Mouse (Mus musculus) ES-E14 (cell line): ENCODE data around the gene Cela3b. TPM values are rescaled to one million over a fixed set of nuclear protein-coding genes. Genes with fewer than 3 reads are reported as not detected.

Experiments used
- DNase-seq: peaks from one replicate; pipeline ENCODE4 v3.0.0-alpha.2; 2013; ENCODE audit warnings: low read depth, low spot score
- H3K27ac ChIP-seq: 2 replicates; pipeline ENCODE4 v1.5.1; 2012; ENCODE audit warnings: low read depth, mild to moderate bottlenecking, low read length, moderate library complexity, mixed read lengths; ENCODE audit not compliant: poor library complexity, insufficient read depth, severe bottlenecking
- H3K36me3 ChIP-seq: 2 replicates; pipeline ENCODE4 v1.6.1; 2012; ENCODE audit warnings: mild to moderate bottlenecking, low read length, moderate library complexity, mixed read lengths; ENCODE audit not compliant: control insufficient read depth, poor library complexity, insufficient read depth, severe bottlenecking
- H3K4me1 ChIP-seq, 2 experiments: fragments of 150-350 bp in 1 of 2; sonication (generic) in 1 of 2; 2 replicates each; pipeline ENCODE4 v1.6.1; 2012; ENCODE audit warnings: low read length in 2 of 2, mild to moderate bottlenecking in 1 of 2, mixed read lengths in 1 of 2; ENCODE audit not compliant: control insufficient read depth in 2 of 2, insufficient read depth in 2 of 2, poor library complexity in 1 of 2
- H3K4me3 ChIP-seq, 2 experiments: fragments of 150-350 bp in 1 of 2; sonication (generic) in 1 of 2; 2 replicates each; pipeline ENCODE4 v1.5.1; 2012; ENCODE audit warnings: low read length in 2 of 2, low read depth in 1 of 2, mild to moderate bottlenecking in 1 of 2, mixed read lengths in 1 of 2; ENCODE audit not compliant: insufficient read depth in 1 of 2, poor library complexity in 1 of 2, severe bottlenecking in 1 of 2
- H3K9ac ChIP-seq: 2 replicates; pipeline ENCODE4 v1.6.1; 2012; ENCODE audit warnings: low read depth, mild to moderate bottlenecking, low read length, mixed read lengths; ENCODE audit not compliant: poor library complexity, insufficient read depth, severe bottlenecking
- H3K9me3 ChIP-seq: fragments of 150-350 bp; sonication (generic); 2 replicates; pipeline ENCODE4 v1.6.1; 2012; ENCODE audit warnings: low read depth, mild to moderate bottlenecking, low read length; ENCODE audit not compliant: control insufficient read depth, insufficient read depth
- CHD2 ChIP-seq: IDR thresholded peaks from 2 replicates; pipeline ENCODE4 v1.6.1; 2014; ENCODE audit warnings: mild to moderate bottlenecking, low read depth, low read length, inconsistent platforms
- HCFC1 ChIP-seq: IDR thresholded peaks from 2 replicates; pipeline ENCODE4 v1.6.1; 2012; ENCODE audit warnings: low read length, inconsistent platforms, borderline replicate concordance; ENCODE audit not compliant: insufficient read depth
- MAFK ChIP-seq: IDR thresholded peaks from 2 replicates; pipeline ENCODE4 v1.6.1; 2014; ENCODE audit warnings: mild to moderate bottlenecking, low read depth, low read length, inconsistent platforms; ENCODE audit not compliant: insufficient read depth
- ZC3H11A ChIP-seq: IDR thresholded peaks from 2 replicates; pipeline ENCODE4 v1.6.1; 2012; ENCODE audit warnings: low read depth, mild to moderate bottlenecking, inconsistent platforms, low read length, borderline replicate concordance
- ZNF384 ChIP-seq: IDR thresholded peaks from 2 replicates; pipeline ENCODE4 v1.6.1; 2012; ENCODE audit warnings: low read depth, low read length, inconsistent platforms
- in situ Hi-C, 2 experiments: fragments of 600-800 bp; cut with MboI; formaldehyde crosslinking; loops; one replicate each; pipeline ENCODE4 v1.15.1; 2025; ENCODE audit warnings: low sequenced_read_pairs in 2 of 2, inconsistent platforms in 1 of 2; ENCODE audit not compliant: unreplicated experiment in 2 of 2
- total RNA-seq: library from RNA; depleted of rRNA; stranded (reverse); fragments of 300-350 nt; gene quantifications from 2 replicates; pipeline ENCODE4 v1.2.3, GENCODE M21; 2012

Cela3b gene
- total RNA-seq, 1 experiment, result not detected

DNA sequence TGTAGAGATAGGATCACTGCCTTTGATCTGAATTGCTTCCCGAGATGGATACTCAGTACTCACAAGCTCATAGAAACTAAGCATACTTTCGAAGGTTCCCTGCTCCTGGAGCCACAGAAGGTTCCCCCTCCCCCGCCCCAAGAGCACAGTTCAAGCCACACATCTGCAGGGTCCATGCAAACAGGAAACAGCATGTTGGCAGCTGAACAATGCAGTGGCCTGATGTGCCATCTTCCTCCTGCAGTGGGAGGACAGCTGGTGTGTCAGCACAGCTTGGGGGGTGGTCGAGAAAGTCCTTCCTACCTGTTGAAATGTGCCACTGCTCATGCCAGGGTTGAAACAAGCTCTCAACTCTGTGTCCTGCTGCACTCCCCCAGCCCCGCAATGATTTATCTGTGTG, 28.5 kb upstream of the Cela3b start:
- Histone ChIP-seq H3K4me3 (no peak overlapping the region), H3K27ac (no peak overlapping the region), H3K9me3 (no peaks in the 10 kb centered on the region), H3K9ac (no peak overlapping the region), H3K36me3 (no peaks in the 10 kb centered on the region), H3K4me1 (peaks cover 12 to 33% of the 10 kb centered on the region in 2 experiments; a peak in 3 of 4 replicates)
- TF ChIP-seq ZNF384, result no peak
- TF ChIP-seq CHD2, result no peak
- no peak for TF ChIP-seq ZC3H11A
- in situ Hi-C loops, result no loop called here
- no peak for DNase-seq

DNA sequence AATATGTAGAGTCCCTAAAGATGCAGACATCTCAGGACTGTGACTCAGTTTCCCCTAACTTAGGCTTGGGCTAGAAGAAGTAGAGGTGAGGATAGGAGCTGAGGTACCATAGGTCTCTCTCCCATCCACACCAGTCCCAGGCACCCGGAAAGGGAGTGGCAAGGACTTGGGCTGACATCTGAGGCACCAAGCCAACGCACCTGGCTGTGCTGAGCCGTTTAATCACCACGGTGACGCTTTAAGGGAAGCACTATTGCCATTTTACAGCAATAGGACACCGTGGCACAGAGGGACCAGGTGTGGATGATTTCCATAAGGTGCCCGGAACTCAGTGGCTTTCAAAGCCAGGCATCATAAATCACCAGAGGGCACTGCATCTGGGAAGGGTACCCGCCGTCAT, 28.0 kb upstream of the Cela3b start:
- peaks cover 12 to 37% of the 10 kb centered on the region in 2 experiments; a peak in 3 of 4 replicates for H3K4me1 ChIP-seq
- H3K9ac ChIP-seq, result no peak overlapping the region
- no peak overlapping the region for H3K27ac ChIP-seq
- H3K36me3 ChIP-seq, result no peaks in the 10 kb centered on the region
- in situ Hi-C loops, result no loop called here
- no peak for DNase-seq
- TF ChIP-seq HCFC1 (no peak), ZC3H11A (no peak), MAFK (no peak), CHD2 (no peak), ZNF384 (no peak)
- H3K4me3 ChIP-seq, result no peak overlapping the region
- H3K9me3 ChIP-seq, result no peaks in the 10 kb centered on the region

DNA sequence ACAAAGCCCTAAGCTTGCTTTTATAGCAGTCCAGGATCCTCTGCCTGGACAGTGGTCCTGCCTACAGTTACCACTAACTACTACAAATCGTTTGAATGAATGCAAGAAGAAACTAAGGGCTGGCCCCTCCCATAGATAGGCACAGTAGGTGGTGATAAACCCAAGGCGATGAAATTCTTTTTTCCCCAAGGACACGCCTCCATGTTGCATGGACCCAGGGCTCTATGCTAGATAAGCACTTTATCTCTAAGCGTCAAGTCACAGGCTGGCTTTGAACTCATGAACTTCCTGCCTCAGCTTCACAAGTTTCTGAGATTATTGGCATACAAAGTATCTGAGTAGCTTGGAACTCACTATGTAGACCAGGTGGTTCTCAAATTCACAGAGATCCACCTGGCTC, 27.0 kb upstream of the Cela3b start:
- Histone ChIP-seq H3K4me1 (peaks cover 10 to 41% of the 10 kb centered on the region in 2 experiments; a peak in 3 of 4 replicates), H3K4me3 (no peak overlapping the region), H3K9me3 (no peaks in the 10 kb centered on the region), H3K9ac (no peak overlapping the region), H3K36me3 (no peaks in the 10 kb centered on the region), H3K27ac (no peak overlapping the region)
- no peak for DNase-seq
- in situ Hi-C loops, result no loop called here
- TF ChIP-seq MAFK, result no peak
- TF ChIP-seq ZC3H11A, result no peak
- no peak for TF ChIP-seq ZNF384
- no peak for TF ChIP-seq HCFC1
- TF ChIP-seq CHD2, result no peak

DNA sequence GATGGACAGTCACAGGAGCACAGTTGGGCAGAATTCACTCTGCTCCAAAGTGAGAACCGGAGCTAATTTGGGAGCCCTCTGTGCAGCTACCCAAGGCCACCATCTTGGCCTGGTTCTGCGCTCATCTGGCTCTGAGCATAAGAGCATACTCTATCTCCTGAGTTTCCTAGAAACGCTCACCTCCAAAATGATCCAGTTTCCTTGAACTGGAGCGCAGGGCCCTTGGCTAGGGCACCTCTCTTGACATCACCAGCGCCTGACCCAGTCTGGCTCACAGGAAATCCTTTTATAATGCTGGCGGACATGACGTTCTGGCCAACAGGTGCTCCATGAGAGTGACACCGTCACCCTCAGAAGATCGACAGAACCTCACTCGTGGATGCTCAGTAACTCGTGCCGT, 26.2 kb upstream of the Cela3b start:
- Histone ChIP-seq H3K27ac (no peak overlapping the region), H3K4me1 (peaks cover 5 to 36% of the 10 kb centered on the region in 2 experiments; a peak in 3 of 4 replicates)

DNA sequence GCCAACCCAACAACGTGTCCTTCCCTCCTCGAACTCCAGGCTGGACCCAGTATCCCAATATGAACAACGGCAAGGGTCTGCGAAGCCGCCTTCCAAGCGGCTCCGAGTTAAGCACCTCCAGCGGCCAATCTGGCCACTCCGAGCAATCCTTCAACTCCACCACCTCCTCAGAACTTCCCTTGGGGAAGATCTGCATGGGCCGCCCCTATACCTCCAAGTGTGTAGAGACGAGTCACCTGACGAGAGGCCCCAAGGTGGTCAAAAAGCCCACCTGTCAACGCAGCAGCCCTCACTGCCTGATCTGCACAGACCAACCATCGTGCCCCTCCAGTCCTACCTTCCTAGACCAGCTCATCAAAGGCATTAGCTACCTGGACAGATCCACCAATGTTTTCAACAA, 24.2 kb upstream of the Cela3b start:
- H3K36me3 ChIP-seq, result no peaks in the 10 kb centered on the region
- DNase-seq, result no peak
- H3K9ac ChIP-seq, result no peak overlapping the region
- in situ Hi-C loops, result no loop called here
- H3K9me3 ChIP-seq, result no peaks in the 10 kb centered on the region
- TF ChIP-seq CHD2, result no peak
- H3K27ac ChIP-seq, result no peak overlapping the region
- peaks cover under 1 to 28% of the 10 kb centered on the region in 2 experiments; a peak in 3 of 4 replicates for H3K4me1 ChIP-seq
- H3K4me3 ChIP-seq, result 0 out of 4 replicates have a peak overlapping the region, but pooled peaks of 1 of the 2 experiments have one; percentile 2

More for the DNA sequence above, 26.2 kb upstream of the Cela3b start:
- no peak for TF ChIP-seq ZC3H11A
- TF ChIP-seq CHD2, result no peak
- no peak for TF ChIP-seq HCFC1
- no peak for TF ChIP-seq MAFK
- TF ChIP-seq ZNF384, result no peak
- Histone ChIP-seq H3K4me3 (no peak overlapping the region), H3K9me3 (no peaks in the 10 kb centered on the region), H3K9ac (no peak overlapping the region), H3K36me3 (no peaks in the 10 kb centered on the region)
- no peak for DNase-seq
- in situ Hi-C loops, result no loop called here
